Mouse (Mus musculus): ENCODE results near the gene Srms. TPM values are rescaled to one million over a fixed set of nuclear protein-coding genes. Genes with fewer than 3 reads are reported as not detected.
A peak's percentile ranks its signal among the peaks of the same experiment; 100 is the strongest.

Srms gene
- polyA plus RNA-seq, 1 experiment from 2014 or later = not detected

DNA sequence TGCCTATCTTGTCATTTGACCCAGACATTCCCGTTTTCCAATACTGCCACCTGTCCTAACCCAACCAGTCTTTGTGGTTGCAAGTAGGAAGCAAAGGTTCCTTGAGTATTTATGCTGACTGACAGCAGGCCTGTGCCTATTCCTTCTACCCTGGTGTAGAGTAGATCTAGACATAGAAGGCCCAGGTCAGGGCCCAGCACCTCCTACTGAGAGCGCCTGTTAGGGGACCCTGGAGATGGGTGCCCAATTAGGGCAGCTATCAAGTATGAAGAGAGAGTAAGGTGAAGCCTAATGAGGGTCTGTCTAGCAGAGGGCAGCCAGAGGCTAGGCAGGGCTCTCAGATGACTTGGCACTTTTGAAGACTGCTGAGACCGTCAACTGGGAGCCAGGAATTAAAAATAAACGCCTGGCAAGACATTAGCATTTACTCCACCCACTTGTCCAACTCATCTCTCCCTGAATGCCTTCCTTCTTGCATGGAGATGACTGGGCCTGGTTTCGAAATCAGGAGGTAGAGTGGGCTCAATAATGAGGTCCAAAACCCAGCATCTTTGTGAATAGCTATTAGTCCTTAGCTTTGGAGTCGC is 55.2 kb downstream of the Srms start:
- H3K4me2 ChIP-seq (ENCODE audit: low read depth, low read length) = no peak overlapping the region
- peaks cover 36% of the 10 kb centered on the region for H3K27me3 ChIP-seq (ENCODE audit: control insufficient read depth, insufficient read depth, low read length)
- WGBS = 76% methylated on average over 6 of the region's 6 CpGs
- H3K4me3 ChIP-seq (ENCODE audit: low read depth, low read length) = no peak overlapping the region
- no peaks in the 10 kb centered on the region for H3K9me3 ChIP-seq (replicated peaks; ENCODE audit: control insufficient read depth, low read length)
- no peak overlapping the region for H3K9ac ChIP-seq (replicated peaks; ENCODE audit: low read length)
- H3K36me3 ChIP-seq (replicated peaks; ENCODE audit: control insufficient read depth, insufficient read depth, low read depth, low read length) = no peaks in the 10 kb centered on the region
- peaks cover 2% of the 10 kb centered on the region; the same call in 1 of the 2 replicates for H3K4me1 ChIP-seq (ENCODE audit: control insufficient read depth, insufficient read depth, low read length)
- ATAC-seq (replicated peaks; ENCODE audit: insufficient number of reproducible peaks, low FRiP score, low TSS enrichment, low read depth) = no peak
- no peak overlapping the region for H3K27ac ChIP-seq (replicated peaks; ENCODE audit: low read depth, low read length)
- no peak for DNase-seq (ENCODE audit: low spot score)

DNA sequence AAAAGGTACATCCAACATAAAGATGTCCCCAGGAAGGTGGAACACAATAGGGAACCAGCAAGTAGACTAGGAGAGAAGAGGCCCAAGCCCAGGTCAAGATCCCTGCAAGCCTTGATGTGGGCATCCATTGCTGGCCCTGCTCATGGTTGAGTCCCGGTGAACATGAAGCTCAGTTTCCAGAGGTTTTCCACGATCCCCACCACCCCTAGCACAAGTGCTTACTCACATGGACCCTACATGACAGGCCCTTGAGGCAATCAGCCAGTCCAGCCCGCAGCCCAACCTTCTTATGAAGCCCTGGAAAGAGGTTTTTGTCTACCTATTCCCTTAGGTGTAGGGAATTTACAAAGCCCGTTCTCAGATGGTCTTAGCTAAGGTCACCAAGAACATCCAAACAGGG is 55.8 kb downstream of the Srms start:
- no peak overlapping the region for H3K4me2 ChIP-seq (ENCODE audit: low read depth, low read length)
- DNase-seq (ENCODE audit: low spot score) (no peak), ATAC-seq (replicated peaks; ENCODE audit: insufficient number of reproducible peaks, low FRiP score, low TSS enrichment, low read depth) (no peak)
- peaks cover 2% of the 10 kb centered on the region; the same call in 1 of the 2 replicates for H3K4me1 ChIP-seq (ENCODE audit: control insufficient read depth, insufficient read depth, low read length)
- no peak overlapping the region for H3K27ac ChIP-seq (replicated peaks; ENCODE audit: low read depth, low read length)
- H3K27me3 ChIP-seq (ENCODE audit: control insufficient read depth, insufficient read depth, low read length) = peaks cover 36% of the 10 kb centered on the region
- no peak overlapping the region; the same call in 1 of the 2 replicates for H3K4me3 ChIP-seq (ENCODE audit: low read depth, low read length)
- no peaks in the 10 kb centered on the region for H3K36me3 ChIP-seq (replicated peaks; ENCODE audit: control insufficient read depth, insufficient read depth, low read depth, low read length)
- H3K9ac ChIP-seq (replicated peaks; ENCODE audit: low read length) = peak overlapping the region; percentile 48; the same call in 1 of the 2 replicates
- H3K9me3 ChIP-seq (replicated peaks; ENCODE audit: control insufficient read depth, low read length) = no peaks in the 10 kb centered on the region
- 78% methylated on average over 4 of the region's 4 CpGs for WGBS

DNA sequence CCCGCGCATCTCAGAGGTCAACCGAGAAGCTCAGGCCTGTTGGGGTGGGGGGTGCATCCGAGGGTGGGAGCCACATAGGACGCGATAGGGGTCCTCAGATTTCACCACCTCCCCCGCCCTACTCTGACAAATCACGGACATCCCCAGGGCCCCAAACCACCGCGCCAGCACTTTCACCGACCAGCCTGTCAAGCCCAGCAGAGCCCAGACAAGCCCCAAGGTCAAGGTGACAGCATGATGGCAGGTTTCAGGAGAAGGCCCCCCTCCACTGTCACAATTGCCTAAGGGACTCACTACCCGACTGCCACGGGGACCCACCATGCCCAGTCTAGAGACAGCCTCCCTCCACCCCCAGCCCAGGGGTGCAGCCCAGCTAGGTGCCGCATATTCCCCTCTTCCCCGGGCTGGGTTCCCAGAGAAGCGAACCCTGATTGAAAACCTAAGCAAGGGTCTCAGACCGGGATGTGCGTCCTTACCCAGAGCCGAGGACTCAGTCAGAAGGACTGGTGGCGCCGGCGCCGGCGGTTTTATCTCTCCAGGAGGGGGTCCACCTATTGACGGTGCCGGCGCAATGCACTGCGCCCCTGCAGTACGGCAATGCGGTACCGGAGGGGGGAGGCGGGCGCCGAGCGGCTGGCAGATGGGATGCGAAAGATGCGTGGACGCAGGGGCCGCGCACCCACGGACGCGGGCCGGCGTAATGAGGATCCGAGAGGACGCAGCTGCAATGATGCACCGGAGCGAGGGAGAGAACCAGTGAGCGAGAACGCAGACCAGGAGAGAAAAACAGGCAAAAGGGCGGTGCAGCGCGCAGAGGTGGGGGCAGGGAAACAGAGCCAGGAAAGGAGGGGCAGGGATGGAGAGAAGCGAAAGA is 56.5 kb downstream of the Srms start, which contains the start of gene Eef1a2:
Gene Eef1a2 (minus strand): TSS at position 767 of the 874 bp plus-strand sequence.
- peak within 1 kb of the TSS; percentile 48 for H3K9ac ChIP-seq (replicated peaks; ENCODE audit: low read length)
- 4% methylated on average over 55 of the region's 55 CpGs for WGBS
- H3K4me2 ChIP-seq (ENCODE audit: low read depth, low read length) = peak within 1 kb of the TSS; percentile 76

DNA sequence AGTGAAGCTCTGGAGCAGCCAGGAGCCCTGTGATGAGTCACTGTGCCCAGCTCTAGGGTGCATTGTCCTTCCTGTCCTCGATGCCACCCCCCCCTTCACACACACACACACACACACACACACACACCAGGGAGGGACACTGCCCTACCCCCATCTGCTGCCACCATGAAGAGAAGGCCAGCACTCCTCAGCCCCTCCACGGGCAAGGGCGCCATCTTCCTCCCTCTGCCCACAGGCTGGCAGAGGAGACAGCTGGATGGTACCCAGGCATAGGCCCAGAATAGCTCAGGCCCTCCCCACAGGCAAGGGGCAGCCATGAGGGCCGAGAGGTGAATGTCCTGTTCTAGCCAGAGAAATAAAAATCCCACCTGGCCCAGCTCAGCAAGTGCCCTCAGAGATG is 57.2 kb downstream of the Srms start:
- no peak overlapping the region for H3K27ac ChIP-seq (replicated peaks; ENCODE audit: low read depth, low read length)
- ATAC-seq (replicated peaks; ENCODE audit: insufficient number of reproducible peaks, low FRiP score, low TSS enrichment, low read depth) (no peak), DNase-seq (ENCODE audit: low spot score) (no peak)
- no peak overlapping the region for H3K4me2 ChIP-seq (ENCODE audit: low read depth, low read length)
- H3K4me1 ChIP-seq (ENCODE audit: control insufficient read depth, insufficient read depth, low read length) = peaks cover 2% of the 10 kb centered on the region; the same call in 1 of the 2 replicates
- H3K36me3 ChIP-seq (replicated peaks; ENCODE audit: control insufficient read depth, insufficient read depth, low read depth, low read length) = no peaks in the 10 kb centered on the region
- 53% methylated on average over 4 of the region's 4 CpGs for WGBS
- no peaks in the 10 kb centered on the region for H3K9me3 ChIP-seq (replicated peaks; ENCODE audit: control insufficient read depth, low read length)
- H3K9ac ChIP-seq (replicated peaks; ENCODE audit: low read length) = no peak overlapping the region
- peaks cover 36% of the 10 kb centered on the region for H3K27me3 ChIP-seq (ENCODE audit: control insufficient read depth, insufficient read depth, low read length)
- no peak overlapping the region for H3K4me3 ChIP-seq (ENCODE audit: low read depth, low read length)

More for the DNA sequence above, 56.5 kb downstream of the Srms start, which contains the start of gene Eef1a2:
- 0 out of 2 replicates have a peak, but pooled peaks have one; percentile 15 for ATAC-seq (replicated peaks; ENCODE audit: insufficient number of reproducible peaks, low FRiP score, low TSS enrichment, low read depth)
- Histone ChIP-seq H3K27ac (replicated peaks; ENCODE audit: low read depth, low read length) (no peak within 1 kb of the TSS), H3K27me3 (ENCODE audit: control insufficient read depth, insufficient read depth, low read length) (peaks cover 36% of the 10 kb centered on the region), H3K4me3 (ENCODE audit: low read depth, low read length) (peak within 1 kb of the TSS; percentile 30), H3K9me3 (replicated peaks; ENCODE audit: control insufficient read depth, low read length) (no peaks in the 10 kb centered on the region), H3K4me1 (ENCODE audit: control insufficient read depth, insufficient read depth, low read length) (peaks cover 2% of the 10 kb centered on the region; the same call in 1 of the 2 replicates), H3K36me3 (replicated peaks; ENCODE audit: control insufficient read depth, insufficient read depth, low read depth, low read length) (no peaks in the 10 kb centered on the region)
- peak; percentile 21 for DNase-seq (ENCODE audit: low spot score)

Other genes starting within 250 kb of the Srms start
- gene Arfgap1, start 246.0 kb downstream of the Srms start, polyA plus RNA-seq (2014; fragmentation: Nextera tagmentation; extraction: Ambion mirVana) = 43.2 and 54.4 TPM in 2 replicates
- gene Col20a1, start 226.7 kb downstream of the Srms start, polyA plus RNA-seq (2014; fragmentation: Nextera tagmentation; extraction: Ambion mirVana) = 0.83 and 0.85 TPM in 2 replicates
- 7.4 and 10.8 TPM in 2 replicates for gene Chrna4, start 169.6 kb downstream of the Srms start, polyA plus RNA-seq (2014; fragmentation: Nextera tagmentation; extraction: Ambion mirVana)
- gene Kcnq2, start 77.9 kb downstream of the Srms start, polyA plus RNA-seq (2014; fragmentation: Nextera tagmentation; extraction: Ambion mirVana) = 1.5 and 2.0 TPM in 2 replicates
- 0.25 and 0.42 TPM in 2 replicates for gene Eef1a2, start 56.2 kb downstream of the Srms start, polyA plus RNA-seq (2014; fragmentation: Nextera tagmentation; extraction: Ambion mirVana)
- 443 and 483 TPM in 2 replicates for gene Ppdpf, start 25.9 kb downstream of the Srms start, polyA plus RNA-seq (2014; fragmentation: Nextera tagmentation; extraction: Ambion mirVana)
- not detected in 2 replicates for gene Ptk6, start 10.4 kb downstream of the Srms start, polyA plus RNA-seq (2014; fragmentation: Nextera tagmentation; extraction: Ambion mirVana)
- 0.49 TPM in 1 of 2 replicates, not detected in the other for gene Fndc11, start 6.8 kb upstream of the Srms start, polyA plus RNA-seq (2014; fragmentation: Nextera tagmentation; extraction: Ambion mirVana)
- 0.54 and 0.70 TPM in 2 replicates for gene Helz2, start 28.8 kb upstream of the Srms start, polyA plus RNA-seq (2014; fragmentation: Nextera tagmentation; extraction: Ambion mirVana)
- gene Gmeb2, start 74.8 kb upstream of the Srms start, polyA plus RNA-seq (2014; fragmentation: Nextera tagmentation; extraction: Ambion mirVana) = 18.0 and 18.3 TPM in 2 replicates
- gene Stmn3, start 101.3 kb upstream of the Srms start, polyA plus RNA-seq (2014; fragmentation: Nextera tagmentation; extraction: Ambion mirVana) = 79.6 and 98.0 TPM in 2 replicates
- 52.5 and 55.9 TPM in 2 replicates for gene Rtel1, start 106.6 kb upstream of the Srms start, polyA plus RNA-seq (2014; fragmentation: Nextera tagmentation; extraction: Ambion mirVana)
- 29.1 and 37.0 TPM in 2 replicates for gene Zgpat, start 151.7 kb upstream of the Srms start, polyA plus RNA-seq (2014; fragmentation: Nextera tagmentation; extraction: Ambion mirVana)
- gene Arfrp1, start 152.2 kb upstream of the Srms start, polyA plus RNA-seq (2014; fragmentation: Nextera tagmentation; extraction: Ambion mirVana) = 49.7 and 50.8 TPM in 2 replicates
- gene Lime1, start 166.9 kb upstream of the Srms start, polyA plus RNA-seq (2014; fragmentation: Nextera tagmentation; extraction: Ambion mirVana) = 15.2 and 18.5 TPM in 2 replicates
- 7.4 and 9.0 TPM in 2 replicates for gene Zbtb46, start 246.2 kb upstream of the Srms start, polyA plus RNA-seq (2014; fragmentation: Nextera tagmentation; extraction: Ambion mirVana)

Measured in embryonic facial prominence, embryonic 11.5 days (tissue).